Mouse (Mus musculus): Measurements from ENCODE around the gene Fbxo46.

- TF ChIP-seq CTCF (IDR thresholded peaks at IDR 0.05; ENCODE audit: extremely low read depth, insufficient read depth, low read length) (no peak), POLR2A (IDR thresholded peaks at IDR 0.05; ENCODE audit: extremely low read depth, insufficient read depth, low read length) (no peak)
Observed at GRCm38 (mm10) chr7:19096421-19096976, 23.2 kb upstream of the Fbxo46 start.

Measured in cortical plate, adult 2 months (tissue).